Mouse (Mus musculus) layer of hippocampus, adult 8-10 months (tissue): ENCODE results near the gene Wls. TPM values are rescaled to one million over a fixed set of nuclear protein-coding genes. Genes with fewer than 3 reads are reported as not detected.

Experiments used
- DNase-seq, 2 experiments: peaks; one replicate each; pipeline ENCODE4 v3.0.0; 2022; ENCODE audit warnings: low spot score in 2 of 2
- total RNA-seq, 4 experiments: library from RNA; stranded (reverse); gene quantifications; 2 replicates each; pipeline ENCODE4 v1.2.4; 2022

The Wls gene
- total RNA-seq = 10 to 100 TPM; 26.4 to 33.9 (median 28.4) TPM

DNA sequence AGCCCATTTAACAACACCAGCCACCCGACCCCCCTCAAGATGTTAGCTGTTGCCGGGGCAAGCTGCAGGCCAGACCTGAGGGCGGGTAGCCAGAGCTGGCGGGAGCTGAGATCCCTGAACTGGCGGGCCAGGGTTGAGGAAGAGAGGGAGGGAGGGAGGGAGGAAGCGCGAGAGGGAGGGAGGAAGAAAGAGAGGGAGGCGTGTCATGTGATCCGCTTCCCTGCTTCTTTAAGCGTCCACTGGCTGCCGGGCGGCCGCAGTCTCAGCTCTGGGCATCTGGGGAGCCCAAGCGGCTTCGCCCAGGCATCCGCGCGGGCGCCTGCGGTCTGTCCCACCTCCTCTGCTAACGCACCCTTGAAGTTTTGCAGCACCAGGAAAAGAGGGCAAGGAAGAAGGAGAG, at the start of gene Wls:
TSS of gene Wls (plus strand) at position 192 of the 400 bp plus-strand sequence.
- peak; percentile 25 to 58 for DNase-seq

DNA sequence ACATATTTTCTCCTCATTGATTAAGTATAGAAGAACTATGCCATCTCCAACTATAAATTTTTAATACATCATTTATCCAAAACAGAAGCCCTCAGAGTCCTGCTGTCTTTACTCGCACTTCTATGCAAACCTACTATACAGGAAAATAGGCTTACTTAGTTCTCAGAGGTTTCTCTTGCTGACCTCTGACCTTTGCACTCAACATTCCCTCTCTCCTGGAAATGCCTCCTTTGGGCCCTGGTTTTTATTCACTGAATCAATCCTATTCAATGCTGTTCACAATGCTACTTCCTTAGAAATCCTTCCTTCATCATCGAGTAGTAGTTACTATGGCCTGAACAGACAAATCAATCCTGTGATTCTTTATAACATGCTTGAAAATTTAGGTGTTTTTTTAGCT, 49.7 kb upstream of the Wls start:
- DNase-seq = no peak

DNA sequence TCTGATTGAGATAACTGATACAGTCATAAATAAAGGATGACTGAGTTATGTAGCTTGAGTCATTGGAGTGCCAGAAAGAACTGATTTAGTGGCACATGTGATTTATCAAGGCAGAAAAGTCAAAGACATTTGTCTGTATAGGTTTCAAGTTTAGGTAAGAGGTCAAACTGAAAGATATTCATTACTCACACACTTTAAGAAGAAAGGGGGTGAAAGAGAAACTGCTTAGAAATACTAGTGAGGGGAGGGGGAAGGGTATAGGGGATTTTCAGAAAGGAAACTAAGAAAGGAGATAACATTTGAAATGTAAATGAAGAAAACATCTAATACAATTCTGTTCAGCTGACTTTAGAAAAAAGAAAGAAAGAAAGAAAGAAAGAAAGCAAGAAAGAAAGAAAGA, 7.9 kb upstream of the Wls start:
- no peak for DNase-seq

DNA sequence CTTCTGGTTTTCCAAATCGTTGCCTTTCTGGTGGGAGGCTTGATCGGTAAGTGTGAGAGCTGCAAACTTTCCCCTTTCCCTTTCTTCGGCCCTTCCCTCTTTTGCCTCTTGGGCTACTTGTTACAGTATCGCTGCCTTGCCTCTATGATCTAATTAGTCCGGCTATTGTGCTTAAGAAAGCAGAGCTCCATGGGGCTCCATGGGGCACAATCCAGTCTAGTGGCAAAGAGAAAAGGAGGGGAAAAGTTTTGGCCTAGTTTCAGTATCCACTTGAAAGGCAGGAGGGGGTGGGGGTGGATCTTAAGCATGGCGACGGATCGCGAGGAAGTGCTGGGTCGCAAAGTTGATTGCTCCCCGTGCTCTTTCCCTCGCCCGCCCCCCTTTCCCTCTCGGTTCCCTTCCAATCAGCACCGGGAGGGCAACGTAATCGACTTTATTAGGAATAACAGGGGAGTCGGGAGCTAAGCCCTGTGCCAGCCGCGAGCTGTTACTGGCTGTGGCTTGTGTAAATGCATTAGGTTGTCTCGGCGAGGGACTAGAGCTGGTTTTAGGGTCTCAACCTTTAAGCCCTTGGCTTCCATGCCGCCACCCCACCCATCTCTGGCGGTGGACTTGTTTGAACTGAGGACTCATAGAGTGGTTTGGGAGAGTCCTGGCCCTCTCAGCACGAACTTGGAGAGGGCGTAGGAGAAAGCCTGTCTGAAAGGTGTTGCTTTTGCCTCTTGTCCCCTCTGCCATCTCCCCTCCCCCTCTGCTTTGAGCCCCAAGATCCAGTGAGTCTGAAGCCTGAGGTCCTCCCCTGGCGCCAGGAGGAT, 737 bp downstream of the Wls start:
- DNase-seq = peak; percentile 19 to 42

DNA sequence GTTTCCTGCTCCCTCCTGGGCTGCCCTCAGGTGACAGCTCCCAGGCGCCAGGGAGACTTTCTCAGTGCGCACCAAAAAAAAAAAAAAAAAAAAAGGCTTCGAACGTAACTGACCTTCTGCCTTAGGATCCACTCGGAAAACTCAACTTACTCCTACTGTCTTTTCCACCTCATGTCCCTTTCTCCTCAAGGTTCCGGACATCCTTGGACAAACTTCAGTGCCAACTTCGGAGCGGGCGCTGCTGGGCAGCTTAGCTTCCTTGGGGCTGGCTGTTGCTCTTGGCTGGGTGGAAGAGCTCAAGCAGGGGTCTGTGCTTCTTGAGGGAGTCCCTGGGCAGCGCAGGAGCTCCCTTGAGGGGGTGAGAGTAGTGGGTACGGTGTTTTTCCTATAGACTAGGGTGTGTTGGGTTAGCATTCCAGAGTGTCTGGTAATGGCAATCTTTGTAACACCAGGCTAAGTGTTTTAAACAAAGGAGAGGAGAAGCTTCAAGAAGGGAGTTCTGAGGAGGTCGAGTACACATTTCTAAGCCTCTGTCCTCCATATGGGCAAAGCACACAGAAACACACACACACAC, 1.4 kb downstream of the Wls start:
- DNase-seq = peak in 1 of 2 experiments; percentile 4

DNA sequence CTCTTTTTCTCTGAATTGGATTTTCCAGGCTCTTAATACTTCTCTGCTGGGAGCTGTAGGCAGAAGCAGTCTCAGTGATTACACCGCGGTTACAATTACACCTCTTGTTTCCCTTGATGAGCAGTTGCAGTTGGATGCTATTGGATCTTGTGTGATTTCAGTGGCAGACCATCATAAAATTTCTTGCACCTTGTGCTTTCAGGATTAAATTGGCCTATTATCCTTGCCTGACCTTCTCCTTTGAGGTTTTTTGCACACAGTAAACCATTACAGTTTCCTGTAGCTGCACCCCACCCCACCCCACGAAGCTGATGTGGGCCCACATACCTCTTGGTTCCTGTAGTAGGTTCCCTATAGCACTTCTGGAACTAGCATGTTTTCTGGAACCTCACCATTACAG, 2.0 kb downstream of the Wls start:
- no peak for DNase-seq

DNA sequence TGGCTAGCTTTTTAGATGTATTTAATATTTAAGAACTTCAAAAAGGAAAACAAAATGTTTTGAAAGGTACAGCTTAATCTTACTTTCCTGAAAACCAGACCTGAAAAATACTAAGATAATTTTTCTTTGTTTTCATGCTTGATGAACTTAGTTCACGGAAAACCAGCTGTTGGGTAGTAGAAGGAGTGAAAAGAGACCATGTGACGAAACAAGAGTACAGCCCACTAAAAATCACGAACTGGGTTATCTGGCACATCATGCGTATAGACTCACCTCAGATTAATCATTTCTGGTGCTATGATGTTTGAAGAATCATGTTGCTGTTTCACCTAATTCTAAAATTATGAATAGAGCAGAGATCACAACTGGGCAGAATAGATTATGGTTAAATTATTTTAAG, 3.7 kb downstream of the Wls start:
- DNase-seq = no peak

DNA sequence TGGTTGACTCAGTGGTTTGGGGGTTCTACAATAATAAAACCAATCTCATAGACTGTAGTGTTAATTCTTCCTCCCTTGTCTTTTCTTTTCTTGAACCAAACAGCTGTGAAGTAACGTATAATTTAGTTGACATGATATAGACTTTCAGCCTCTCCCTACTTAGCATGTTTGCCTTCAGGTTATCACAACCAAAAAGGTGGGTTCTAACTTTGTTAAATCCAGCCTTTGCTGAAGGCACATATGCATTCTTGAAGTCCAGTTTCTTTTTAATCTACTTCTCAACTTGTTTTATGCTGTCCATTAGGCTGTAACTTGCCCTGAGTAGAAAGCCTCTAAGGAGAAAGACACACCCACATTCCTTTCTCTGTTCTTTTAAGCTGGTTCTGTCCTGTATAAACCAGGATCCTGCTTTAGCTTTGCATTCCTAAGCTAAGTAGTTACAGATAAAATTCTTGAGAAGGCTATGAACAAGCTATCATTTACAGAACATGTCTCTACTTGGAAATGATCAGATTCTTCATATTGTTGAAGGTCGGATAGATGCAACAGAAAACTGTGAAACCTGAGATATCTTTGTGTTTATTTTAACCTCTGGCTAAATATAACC, 8.0 kb downstream of the Wls start:
- DNase-seq = no peak

DNA sequence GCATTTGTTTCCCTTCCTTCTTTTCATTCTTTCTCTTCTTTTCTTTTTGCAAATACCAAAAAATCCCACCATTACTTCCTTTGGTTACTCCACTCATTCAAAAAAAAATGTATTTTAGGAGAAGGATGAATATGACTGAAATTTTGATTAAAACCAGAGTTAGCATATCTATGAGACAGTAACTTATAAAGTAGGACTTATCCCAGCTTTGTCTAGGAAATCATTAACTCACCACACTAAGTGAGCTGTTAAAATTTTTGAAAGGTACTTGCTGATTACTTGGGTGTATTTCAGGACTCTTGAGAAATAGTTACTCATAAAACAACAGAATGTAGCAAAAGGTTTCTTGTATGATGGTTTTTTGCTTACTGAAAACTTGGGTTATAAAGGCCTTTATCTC, 8.7 kb downstream of the Wls start:
- no peak for DNase-seq

DNA sequence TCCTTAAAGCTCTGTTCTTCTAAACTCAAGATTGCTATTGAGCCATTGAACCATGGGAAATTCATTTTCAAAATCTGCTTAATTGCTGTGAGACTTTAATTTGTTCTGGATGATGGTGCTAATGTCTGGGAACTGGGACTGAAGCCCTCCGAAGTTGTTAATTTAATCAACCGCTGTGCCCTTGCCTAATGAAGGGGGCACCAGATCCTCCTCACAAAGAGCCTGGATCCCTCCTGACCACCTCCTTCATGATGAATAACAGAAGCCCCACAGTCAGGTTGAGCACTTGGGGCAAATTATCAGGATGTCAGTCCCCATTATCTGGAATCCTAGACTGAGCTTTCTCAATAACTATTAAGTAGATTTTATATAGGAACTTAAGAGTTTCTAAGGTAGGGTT, 12.0 kb downstream of the Wls start:
- no peak for DNase-seq

DNA sequence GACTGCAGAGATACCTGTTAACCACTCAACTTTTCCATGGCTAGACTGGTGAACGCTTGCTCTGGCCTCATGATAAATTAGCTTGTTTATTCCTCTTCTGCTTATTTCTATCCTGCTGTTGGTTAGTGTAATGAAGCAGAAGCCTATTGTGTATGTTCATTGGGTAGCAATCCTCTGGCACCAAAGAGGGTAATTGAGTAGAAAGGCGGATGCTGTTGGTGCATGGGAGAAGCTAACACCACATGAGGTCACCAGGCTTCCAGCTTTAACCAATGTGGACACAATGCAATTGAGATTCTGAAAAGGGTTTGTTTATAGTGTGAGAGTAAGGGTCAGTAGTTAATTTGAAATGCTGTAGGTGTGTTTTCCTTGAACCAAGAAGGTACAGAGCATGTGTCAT, 12.5 kb downstream of the Wls start:
- DNase-seq = no peak

DNA sequence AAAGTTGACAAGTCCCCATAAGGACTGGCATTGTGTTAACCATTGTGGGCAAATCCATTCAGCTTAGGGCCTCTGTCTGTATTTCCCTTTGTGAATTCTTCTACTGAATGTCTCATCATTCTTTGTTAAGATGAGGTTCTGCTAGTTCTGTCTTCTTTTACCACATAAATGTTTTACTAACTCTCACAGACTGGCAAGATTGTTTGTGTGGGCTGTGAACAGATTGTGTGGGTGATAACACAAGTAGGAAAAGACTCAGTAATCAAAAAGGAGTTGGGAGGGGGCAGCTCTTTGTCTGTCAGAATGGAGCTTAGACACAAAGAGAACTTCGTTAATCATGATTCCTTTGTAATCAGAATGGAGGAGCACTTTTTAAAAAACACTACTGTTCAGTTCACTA, 17.6 kb downstream of the Wls start:
- no peak for DNase-seq

DNA sequence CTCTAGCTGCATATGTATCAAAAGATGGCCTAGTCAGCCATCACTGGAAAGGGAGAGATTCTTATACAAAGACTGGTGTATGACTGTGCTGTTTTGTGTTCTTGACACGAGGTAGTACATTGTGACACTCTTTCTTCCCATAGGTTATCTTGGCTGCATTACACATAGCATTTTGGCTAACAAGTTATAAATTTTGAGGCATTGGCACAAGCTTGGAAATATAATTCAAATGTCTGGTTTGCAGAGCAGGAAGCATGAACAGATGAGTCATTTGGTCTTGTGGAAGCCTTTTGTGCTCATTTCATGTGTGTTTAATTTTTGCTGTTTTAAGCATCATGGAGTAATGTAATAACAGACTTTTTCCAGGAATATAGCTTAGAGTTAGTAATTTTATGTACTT, 26.2 kb downstream of the Wls start:
- no peak for DNase-seq

DNA sequence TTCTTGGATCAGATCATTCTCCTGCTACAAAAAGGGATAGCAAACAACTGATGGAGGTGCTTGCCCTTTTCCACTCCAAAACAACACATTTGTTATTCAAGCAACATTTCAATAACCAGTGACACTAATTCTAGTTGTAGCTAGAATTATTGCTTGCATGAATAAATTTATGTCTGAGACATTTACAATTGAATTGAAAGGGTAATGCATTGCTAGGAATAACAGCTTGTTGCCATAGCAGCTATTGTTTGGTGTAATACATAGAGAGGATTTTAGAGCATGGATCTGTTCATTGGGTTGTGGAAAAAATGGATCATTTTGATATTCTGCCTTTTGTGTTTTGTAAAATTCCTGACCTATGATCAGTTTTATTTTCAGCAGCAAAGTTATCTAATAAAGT, 39.5 kb downstream of the Wls start:
- no peak for DNase-seq

DNA sequence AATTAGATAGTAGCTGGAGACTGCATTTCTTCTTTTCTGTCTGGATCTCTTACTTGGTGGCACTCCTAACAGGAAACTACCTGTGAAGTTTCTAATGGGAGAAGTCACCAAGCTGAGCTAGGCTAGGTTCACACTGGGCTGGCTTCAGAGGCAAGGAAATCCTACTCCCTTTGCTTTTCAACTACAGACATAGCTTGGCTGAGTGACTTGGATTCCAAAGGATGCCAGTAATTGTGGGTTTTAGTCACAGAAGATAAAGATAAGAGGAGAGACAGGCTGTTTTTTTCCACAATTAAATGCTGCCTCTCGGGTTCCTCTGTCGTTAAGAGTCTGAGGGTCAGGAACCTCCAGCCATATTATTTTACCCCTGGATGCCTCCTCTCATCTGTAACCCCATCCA, 43.9 kb downstream of the Wls start:
- DNase-seq = no peak

DNA sequence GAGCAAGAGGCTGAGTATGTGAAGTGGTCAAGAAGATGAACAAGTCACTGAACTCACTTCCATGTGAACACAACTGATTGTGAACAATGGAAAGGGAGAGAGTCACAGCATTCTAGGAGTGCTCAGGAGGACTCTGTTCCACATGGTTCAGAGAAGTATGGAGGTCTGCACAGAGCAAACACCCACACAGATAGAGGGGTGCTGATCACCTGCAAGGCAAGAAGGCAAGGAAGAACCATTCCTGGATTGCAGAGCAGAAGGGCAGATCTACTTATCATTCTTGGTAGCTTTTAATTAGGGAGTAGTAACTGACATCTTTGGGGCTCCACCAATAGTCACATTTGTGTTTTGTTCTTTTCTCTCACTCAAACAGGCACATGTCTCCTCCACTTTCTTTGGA, 45.3 kb downstream of the Wls start:
- DNase-seq = no peak

DNA sequence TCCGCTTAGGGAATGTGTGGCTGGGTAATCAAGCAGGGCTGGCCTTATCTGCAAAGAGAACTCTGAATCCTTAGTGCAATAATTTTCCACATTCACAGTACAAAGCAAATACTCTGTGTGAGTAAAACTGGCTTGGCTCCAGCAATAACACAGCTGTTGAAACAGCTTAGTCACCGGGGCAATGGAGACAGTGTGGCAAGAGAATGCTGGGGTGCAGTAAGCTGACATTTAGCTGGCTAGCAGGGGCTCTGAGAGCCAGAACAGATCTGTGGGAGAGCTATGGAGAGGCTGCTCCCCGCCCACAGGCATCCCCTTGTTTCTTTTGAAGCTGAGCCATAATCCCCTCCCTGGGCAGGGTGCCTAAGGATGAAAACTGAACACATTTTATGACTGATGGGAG, 45.8 kb downstream of the Wls start:
- peak; percentile 83 to 89 for DNase-seq

DNA sequence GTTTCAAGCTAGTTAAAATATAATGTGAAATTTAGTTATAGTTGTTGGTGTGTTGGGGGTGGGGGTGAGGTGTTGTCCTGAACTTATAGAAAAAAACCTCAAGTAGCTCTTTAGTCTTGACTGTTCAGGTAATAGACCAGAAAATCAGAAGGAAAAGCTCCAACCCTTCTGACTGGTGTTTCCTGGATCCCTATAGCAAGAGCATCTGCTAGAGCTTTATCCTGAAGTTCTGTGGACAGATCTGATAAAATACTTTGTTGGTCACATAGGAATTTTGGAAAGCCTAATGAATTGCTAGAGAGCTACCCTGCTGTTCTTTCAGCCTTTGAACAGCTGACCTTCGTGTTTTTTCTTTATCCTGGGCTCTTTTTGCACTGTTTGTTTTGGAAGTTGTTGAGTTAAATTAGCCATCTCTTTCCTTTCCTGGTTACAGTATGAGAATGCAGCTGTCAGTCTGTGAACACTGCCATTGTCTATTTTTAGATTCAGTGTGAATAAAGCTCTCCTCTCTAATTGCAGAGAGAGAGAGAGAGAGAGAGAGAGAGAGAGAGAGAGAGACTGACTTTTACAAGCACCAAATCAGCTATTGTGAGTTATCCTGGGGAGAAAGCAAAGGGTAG, 46.4 kb downstream of the Wls start:
- no peak for DNase-seq

DNA sequence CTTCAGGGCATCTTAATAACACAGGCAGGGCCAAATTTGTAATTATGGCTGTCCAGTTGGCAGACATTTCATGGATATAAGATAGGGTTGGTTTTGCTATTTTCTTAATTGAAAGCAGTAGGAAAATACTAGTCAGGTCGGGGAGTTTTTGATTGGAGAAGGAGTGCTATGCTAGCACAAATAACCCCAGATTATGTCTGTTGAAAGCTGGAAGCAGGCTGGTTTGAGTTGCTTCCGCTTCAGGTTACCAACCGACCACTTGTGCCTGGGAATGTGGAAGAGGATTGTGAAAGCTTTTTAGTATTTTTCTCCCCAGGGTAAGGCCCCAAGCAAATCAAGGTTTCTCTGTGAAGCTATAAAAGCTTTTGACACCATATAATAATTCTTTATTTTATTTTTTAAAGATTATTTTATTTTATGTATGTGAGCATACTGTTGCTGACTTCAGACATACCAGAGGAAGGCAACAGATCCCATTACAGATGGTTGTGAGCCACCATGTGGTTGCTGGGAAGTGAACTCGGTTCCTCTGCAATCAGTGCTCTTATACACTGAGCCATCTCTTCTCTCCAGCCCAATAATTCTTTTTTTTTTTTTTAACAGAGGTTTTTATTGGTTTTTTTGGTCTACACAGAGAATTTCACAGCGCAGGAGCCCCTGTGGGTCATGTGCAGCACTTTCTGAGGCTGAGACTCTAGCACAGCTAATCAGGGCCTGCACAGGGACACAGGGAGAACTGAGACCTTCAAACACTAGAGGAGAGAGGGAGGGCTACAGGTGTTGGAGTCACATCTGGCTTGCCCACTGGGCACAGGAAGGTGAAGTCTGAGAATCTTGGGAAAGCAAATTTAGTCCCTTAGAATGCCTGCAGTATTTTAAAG, 50.9 kb downstream of the Wls start:
- DNase-seq = no peak

DNA sequence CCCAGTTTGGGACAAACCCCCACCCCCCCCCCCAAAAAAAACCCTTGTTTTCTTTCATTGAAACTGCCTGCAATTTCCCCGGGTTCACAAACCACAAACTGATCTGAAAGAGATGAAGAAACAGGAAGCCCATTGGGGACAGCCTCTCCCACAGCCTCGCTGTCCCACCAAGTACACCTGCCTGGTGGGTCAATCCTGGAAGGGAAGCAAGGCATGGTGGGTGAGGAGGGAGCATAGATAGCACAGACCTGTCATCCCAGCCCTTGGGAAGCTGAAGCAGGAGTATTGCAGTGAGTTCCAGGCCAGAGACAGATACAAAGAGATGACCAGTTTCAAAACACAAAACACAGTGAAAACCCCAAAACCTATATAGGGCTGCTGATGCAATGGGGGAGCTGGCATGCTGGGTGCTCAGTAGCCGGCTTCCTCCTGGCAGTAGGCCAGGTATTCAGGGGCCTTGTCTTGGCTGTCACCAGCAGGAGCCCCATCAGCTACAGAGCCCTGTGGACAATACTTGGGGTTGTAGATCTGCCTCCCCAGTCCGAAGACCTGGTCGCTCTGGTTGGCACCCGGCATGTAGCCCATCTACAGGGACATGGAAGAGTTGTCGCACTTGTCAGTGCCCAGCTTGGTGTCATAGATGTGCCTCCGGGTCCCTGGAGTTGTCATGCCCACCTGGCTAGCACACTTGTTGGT, 51.7 kb downstream of the Wls start:
- no peak for DNase-seq

DNA sequence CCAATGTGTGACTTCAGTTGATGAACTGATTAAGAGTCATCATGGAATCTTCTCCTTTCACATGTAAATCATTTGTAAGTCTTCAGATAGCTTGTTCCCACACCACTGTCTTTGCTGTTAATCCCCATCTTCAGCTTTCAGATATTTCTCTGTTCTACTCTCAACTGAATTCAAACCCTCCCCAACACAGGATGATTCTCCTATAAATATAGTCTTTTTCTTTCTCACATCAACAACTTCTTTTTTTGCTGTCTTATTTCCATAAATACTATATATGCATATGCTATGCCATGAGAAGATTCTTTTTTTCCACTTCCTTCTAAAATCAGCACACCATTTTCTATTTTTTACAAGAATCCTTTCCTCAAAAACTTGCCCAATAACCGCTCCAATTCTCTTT, 67.9 kb downstream of the Wls start:
- no peak for DNase-seq
